Mouse (Mus musculus): ENCODE measurements at regions not wholly inside any gene's neighbourhood (a gene's known extent, or its start where the extent isn't known, plus 50 kb on each side); places are given as distances from the start of the nearest gene placed in this dataset.
"Not testable (repeated sequence)": the region's sequence is repeated elsewhere in the genome, so short reads cannot be mapped to it uniquely, and the experiment has no call there.

- DNase-seq, result peak in 1 of 2 experiments; percentile 8
These were observed 108.6 kb downstream of the Katnal1 start for GRCm38 (mm10) chr5:148820476-148820875.

GRCm38 (mm10) chr5:148819423-148819822 lies 109.7 kb downstream of the Katnal1 start:
- peak; percentile 38 to 52 for DNase-seq

- DNase-seq, result no peak
These were observed 110.4 kb downstream of the Katnal1 start for GRCm38 (mm10) chr5:148818746-148819145.

- no peak for DNase-seq
These were observed 116.3 kb downstream of the Katnal1 start for GRCm38 (mm10) chr5:148812840-148813239.

- peak; percentile 49 to 66 for DNase-seq
These were observed 117.1 kb downstream of the Katnal1 start for GRCm38 (mm10) chr5:148812016-148812415.

GRCm38 (mm10) chr5:148809485-148809884 lies 119.6 kb downstream of the Katnal1 start:
- DNase-seq, result no peak

- no peak for DNase-seq
These were observed 120.1 kb downstream of the Katnal1 start for GRCm38 (mm10) chr5:148809055-148809454.

- peak in 1 of 2 experiments; percentile 68 for DNase-seq
These were observed 120.7 kb downstream of the Katnal1 start for GRCm38 (mm10) chr5:148808426-148808825.

- no peak for DNase-seq
These were observed 121.5 kb downstream of the Katnal1 start for GRCm38 (mm10) chr5:148807612-148808011.

GRCm38 (mm10) chr5:148805030-148805429 lies 124.1 kb downstream of the Katnal1 start:
- no peak for DNase-seq

GRCm38 (mm10) chr5:148803772-148804171 lies 125.3 kb downstream of the Katnal1 start:
- no peak for DNase-seq

- no peak for DNase-seq
These were observed 126.4 kb downstream of the Katnal1 start for GRCm38 (mm10) chr5:148802720-148803119.

GRCm38 (mm10) chr5:148798541-148798940 lies 130.6 kb downstream of the Katnal1 start:
- DNase-seq, result no peak

GRCm38 (mm10) chr5:148796072-148796471 lies 133.0 kb downstream of the Katnal1 start:
- no peak for DNase-seq

GRCm38 (mm10) chr5:148794465-148794864 lies 134.7 kb downstream of the Katnal1 start:
- peak; percentile 56 to 84 for DNase-seq

- peak; percentile 70 to 89 for DNase-seq
These were observed 136.2 kb downstream of the Katnal1 start for GRCm38 (mm10) chr5:148792736-148793440.

- DNase-seq, result peak in 1 of 2 experiments; percentile 28
These were observed 137.5 kb downstream of the Katnal1 start for GRCm38 (mm10) chr5:148791651-148792050.

- not testable (repeated sequence) for DNase-seq
These were observed 138.8 kb downstream of the Katnal1 start for GRCm38 (mm10) chr5:148790343-148790742.

- no peak for DNase-seq
These were observed 139.3 kb downstream of the Katnal1 start for GRCm38 (mm10) chr5:148789823-148790222.

GRCm38 (mm10) chr5:148789147-148789566 lies 140.0 kb downstream of the Katnal1 start:
- peak; percentile 89 to 93 for DNase-seq

GRCm38 (mm10) chr5:148788690-148789089 lies 140.4 kb downstream of the Katnal1 start:
- DNase-seq, result no peak

GRCm38 (mm10) chr5:148787270-148787669 lies 141.8 kb downstream of the Katnal1 start:
- peak; percentile 38 to 44 for DNase-seq

- DNase-seq, result not testable (repeated sequence)
These were observed 148.0 kb downstream of the Katnal1 start for GRCm38 (mm10) chr5:148781076-148781475.

- DNase-seq, result no peak
These were observed 152.1 kb downstream of the Katnal1 start for GRCm38 (mm10) chr5:148776796-148777659.

Data from kidney, adult 8-10 months (tissue).